Mouse (Mus musculus) liver, postnatal 0 days (tissue): ENCODE data around the gene Zfp786.

Source experiments
- CTCF ChIP-seq: sonication (generic); IDR thresholded peaks from 2 replicates; pipeline ENCODE4 v1.5.1; 2016; ENCODE audit warnings: antibody characterized with exemption, low read depth
- EP300 ChIP-seq: IDR thresholded peaks from 2 replicates; pipeline ENCODE4 v1.6.1; 2016; ENCODE audit warnings: antibody characterized with exemption, low read depth, mild to moderate bottlenecking

DNA sequence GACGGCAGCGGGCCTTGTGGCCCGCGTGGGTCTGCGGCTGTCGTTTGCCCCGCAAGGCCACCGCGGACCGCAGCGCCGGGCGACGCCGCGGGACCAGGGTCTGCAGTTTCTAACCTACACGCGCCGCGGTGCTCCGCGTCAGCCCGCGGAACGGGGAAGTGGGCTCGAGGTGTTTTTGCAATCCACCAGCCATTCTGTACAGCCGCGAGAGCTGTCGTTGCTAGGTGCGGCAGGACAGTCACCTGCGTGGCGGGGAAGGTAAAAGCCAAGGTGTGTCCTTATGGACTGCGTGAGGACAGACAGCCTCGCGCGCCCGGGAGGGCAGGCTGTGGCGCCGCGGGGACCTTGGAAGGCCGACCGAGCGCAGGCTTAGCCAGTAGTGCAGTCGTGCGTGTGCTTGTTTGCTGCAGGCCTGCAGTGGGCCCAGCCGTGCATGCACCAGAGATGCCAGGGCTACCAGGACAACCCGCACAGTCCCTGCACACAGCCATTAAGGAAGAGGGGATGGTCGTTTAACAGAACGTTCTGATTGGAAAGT lies 5.4 kb upstream of the Zfp786 start:
- TF ChIP-seq CTCF (no peak), EP300 (no peak)
